Comparison of ENCODE assay signal across 8 mouse cellular contexts in genomic region chr4:25799476-25800283, GRCm38 (mm10). TPM values are rescaled to one million over a fixed set of nuclear protein-coding genes. Genes with fewer than 3 reads are reported as not detected.
DNase-seq lines count a peak whose midpoint lies in the region; ATAC-seq and TF ChIP-seq lines count a peak whose summit lies in the region.

Gene Fut9, minus strand, starts transcription at chr4:25800244.

- CTCF ChIA-PET in Patski (lab: Charles Lee): no interaction called here

- no peaks in the 10 kb centered on the region for H3K36me3 ChIP-seq in forebrain, embryonic 12.5 days (replicated peaks)
- H3K36me3 ChIP-seq in neural tube, embryonic 12.5 days: no peaks in the 10 kb centered on the region

- in situ Hi-C loops in Patski (cut with MboI; ENCODE audit: low pct_unique_long_range_greater_than_20kb): no loop called here

- intact Hi-C loops in left cerebral cortex, postnatal 36 days (cut with DNase I): loop anchor here (2.0 to 10.0 kb wide), 3 partner anchors 77 to 545 kb away; partner anchors contain the start of genes Manea and Ufl1

- H3K27me3 ChIP-seq in Patski: no peaks in the 10 kb centered on the region
- H3K27me3 ChIP-seq in forebrain, embryonic 12.5 days: no peaks in the 10 kb centered on the region
- H3K27me3 ChIP-seq in neural tube, embryonic 12.5 days (replicated peaks): no peaks in the 10 kb centered on the region

- H3K9me3 ChIP-seq in forebrain, embryonic 12.5 days: no peaks in the 10 kb centered on the region
- no peaks in the 10 kb centered on the region for H3K9me3 ChIP-seq in neural tube, embryonic 12.5 days

- POLR2A ChIA-PET in Patski (lab: Charles Lee): no interaction called here

- peaks cover 11% of the 10 kb centered on the region for H3K4me1 ChIP-seq in forebrain, embryonic 12.5 days
- peaks cover 10% of the 10 kb centered on the region for H3K4me1 ChIP-seq in neural tube, embryonic 12.5 days

- peak within 1 kb of the TSS; percentile 77 for H3K4me2 ChIP-seq in forebrain, embryonic 12.5 days
- peak within 1 kb of the TSS; percentile 89 for H3K4me2 ChIP-seq in neural tube, embryonic 12.5 days (replicated peaks)

- peak within 1 kb of the TSS; percentile 68 for H3K4me3 ChIP-seq in forebrain, embryonic 12.5 days (replicated peaks)
- peak within 1 kb of the TSS; percentile 65 for H3K4me3 ChIP-seq in neural tube, embryonic 12.5 days

- TF ChIP-seq CTCF in Patski (IDR thresholded peaks at IDR 0.05): no peak

- no peak for DNase-seq in Patski (ENCODE audit: low read depth, low spot score)
- peak; percentile 84 for DNase-seq in brain, embryonic 18.5 days (ENCODE audit: low read depth, low spot score)
- peak; percentile 58 to 68 for DNase-seq in kidney, adult 8-10 months
- DNase-seq in left cerebral cortex, postnatal 36 days (ENCODE audit: low spot score in 2 of 2): peak; percentile 84 to 87
- no peak for DNase-seq in spleen, adult 12 weeks (ENCODE audit: low spot score)

- peak within 1 kb of the TSS; percentile 88 for H3K27ac ChIP-seq in forebrain, embryonic 12.5 days
- no peak within 1 kb of the TSS for H3K27ac ChIP-seq in neural tube, embryonic 12.5 days

- under 1% methylated on average over 52 of the region's 52 CpGs for WGBS in forebrain, embryonic 12.5 days
- WGBS in neural tube, embryonic 12.5 days: under 1% methylated on average over 52 of the region's 52 CpGs

- peak; percentile 62 for ATAC-seq in Patski
- peak; percentile 94 for ATAC-seq in forebrain, embryonic 12.5 days (ENCODE audit: low FRiP score)
- peak; percentile 95 for ATAC-seq in neural tube, embryonic 12.5 days (ENCODE audit: low FRiP score, low read depth)
- no peak for ATAC-seq in monocyte, adult 5-6 weeks (replicated peaks; ENCODE audit: insufficient number of reproducible peaks, low FRiP score, low TSS enrichment, poor library complexity, severe bottlenecking)

- H3K9ac ChIP-seq in forebrain, embryonic 12.5 days: peak within 1 kb of the TSS; percentile 85
- H3K9ac ChIP-seq in neural tube, embryonic 12.5 days: peak within 1 kb of the TSS; percentile 71

RNA-seq across cellular contexts. Expression of gene Fut9, which starts in this region (rescaled TPM):
- 0.06 TPM for polyA plus RNA-seq in Patski (2021)
- polyA plus RNA-seq in forebrain, embryonic 12.5 days (2016; fragmentation: Nextera tagmentation; extraction: Ambion mirVana): 11.5 and 13.7 TPM in 2 replicates
- 10 to 100 TPM; 83.1 to 83.5 TPM for total RNA-seq in left cerebral cortex, postnatal 36 days (2021)
- 3.2 and 3.7 TPM in 2 replicates for polyA plus RNA-seq in neural tube, embryonic 12.5 days (2016; fragmentation: Nextera tagmentation; extraction: Ambion mirVana)
- total RNA-seq in monocyte, adult 5-6 weeks (2017): not detected in 3 replicates

Comparison
In these comparisons a context has a peak if more than half of its experiments do, and no peak if none do; other contexts are left out.
1. RNA of gene Fut9 (total RNA-seq): 83.1 to 83.5 TPM in left cerebral cortex, postnatal 36 days; not detected in monocyte, adult 5-6 weeks; every median in the first group is over 10 times any median in the second.
2. Peak in ATAC-seq in Patski; RNA of the gene not detected or under 1 TPM.
3. DNase-seq: peak in brain, embryonic 18.5 days (single experiment), kidney, adult 8-10 months (2 of 2) and left cerebral cortex, postnatal 36 days (2 of 2); none in Patski (single experiment) and spleen, adult 12 weeks (single experiment).